Mouse (Mus musculus) C2C12 (cell line): Measurements from ENCODE around the gene Ssx2ip. TPM values are rescaled to one million over a fixed set of nuclear protein-coding genes. Genes with fewer than 3 reads are reported as not detected.
A peak's percentile ranks its signal among the peaks of the same experiment; 100 is the strongest.

Source experiments
- H3K27me3 ChIP-seq: one replicate; pipeline ENCODE4 v1.6.1; 2011; ENCODE audit not compliant: control insufficient read depth, insufficient read depth, insufficient read length
- H3K36me3 ChIP-seq: one replicate; pipeline ENCODE4 v1.6.1; 2011; ENCODE audit not compliant: control insufficient read depth, insufficient read depth
- H3K4me3 ChIP-seq: one replicate; pipeline ENCODE4 v1.5.1; 2011; ENCODE audit warnings: mild to moderate bottlenecking, control low read depth; ENCODE audit not compliant: poor library complexity, insufficient read depth, severe bottlenecking
- H3K79me2 ChIP-seq: one replicate; pipeline ENCODE4 v1.6.1; 2011; ENCODE audit not compliant: control insufficient read depth, insufficient read depth
- H3K79me3 ChIP-seq: one replicate; pipeline ENCODE4 v1.6.1; 2011; ENCODE audit warnings: low read depth, control low read depth
- H3ac ChIP-seq: one replicate; pipeline ENCODE3; 2011; ENCODE audit warnings: low read depth; ENCODE audit not compliant: control insufficient read depth, insufficient read length
- CEBPB ChIP-seq: IDR thresholded peaks from one replicate; pipeline ENCODE4 v1.6.1; 2011; ENCODE audit warnings: low read depth, mild to moderate bottlenecking, control low read depth, moderate library complexity
- CTCF ChIP-seq: IDR thresholded peaks from one replicate; pipeline ENCODE4 v1.5.1; 2011; ENCODE audit not compliant: control insufficient read depth, insufficient read depth, insufficient read length
- FOSL1 ChIP-seq: IDR thresholded peaks from one replicate; pipeline ENCODE4 v1.8.0; 2011; ENCODE audit warnings: mild to moderate bottlenecking, low read length; ENCODE audit not compliant: poor library complexity, insufficient read depth, severe bottlenecking
- MAX ChIP-seq: IDR thresholded peaks from one replicate; pipeline ENCODE4 v1.6.1; 2011; ENCODE audit warnings: mild to moderate bottlenecking, control low read depth
- MYOD1 ChIP-seq: IDR thresholded peaks from one replicate; pipeline ENCODE4 v1.6.1; 2011; ENCODE audit warnings: low read depth; ENCODE audit not compliant: control insufficient read depth, insufficient read length
- MYOG ChIP-seq: IDR thresholded peaks from one replicate; pipeline ENCODE4 v1.6.1; 2011; ENCODE audit not compliant: control insufficient read depth, insufficient read length; ENCODE audit errors: extremely low read depth
- USF1 ChIP-seq: IDR thresholded peaks from one replicate; pipeline ENCODE4 v1.6.1; 2011; ENCODE audit warnings: low read depth, mild to moderate bottlenecking, control low read depth, moderate library complexity
- polyA plus RNA-seq: library from polyadenylated mRNA; unstranded; fragments of >200 nt; fragmentation: generic; extraction: Trizol; gene quantifications from one replicate; pipeline ENCODE4 v1.2.1, GENCODE M21; 2012; ENCODE audit warnings: missing spikeins

Ssx2ip gene
- polyA plus RNA-seq, 1 experiment, result 9.5 TPM

- no peaks in the 10 kb centered on the region for H3K79me3 ChIP-seq
- TF ChIP-seq FOSL1, result no peak
- no peaks in the 10 kb centered on the region for H3K36me3 ChIP-seq
- H3K79me2 ChIP-seq, result no peaks in the 10 kb centered on the region
- H3K27me3 ChIP-seq, result no peaks in the 10 kb centered on the region
- H3K4me3 ChIP-seq, result no peak overlapping the region
- no peak overlapping the region for H3ac ChIP-seq
Observed at GRCm38 (mm10) chr3:146396934-146397333, 7.5 kb upstream of the Ssx2ip start.

DNA sequence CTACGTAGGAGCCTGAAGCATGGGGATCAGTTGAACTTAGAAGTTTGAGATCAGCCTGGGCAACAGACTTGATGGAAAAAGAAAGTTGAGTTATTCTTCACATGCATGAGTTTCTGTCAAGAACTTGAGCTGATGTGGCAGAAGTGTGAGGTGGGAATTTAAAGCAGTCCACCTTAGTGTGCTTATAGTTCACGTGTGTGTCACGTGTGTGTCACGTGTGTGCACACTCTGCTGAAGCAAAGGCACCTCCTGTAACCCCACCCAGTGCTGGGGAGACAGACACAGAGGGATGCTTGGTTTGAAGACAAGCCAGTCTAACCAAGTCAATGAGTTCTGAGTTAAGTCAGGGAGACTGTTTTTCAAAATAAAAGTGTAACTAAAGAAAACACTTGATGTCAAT is 6.6 kb upstream of the Ssx2ip start:
- H3K79me2 ChIP-seq, result no peaks in the 10 kb centered on the region

GRCm38 (mm10) chr3:146399203-146399602 is 5.2 kb upstream of the Ssx2ip start:
- Histone ChIP-seq H3K4me3 (no peak overlapping the region), H3K79me2 (no peaks in the 10 kb centered on the region), H3K36me3 (no peaks in the 10 kb centered on the region), H3ac (no peak overlapping the region), H3K27me3 (no peaks in the 10 kb centered on the region), H3K79me3 (no peaks in the 10 kb centered on the region)
- TF ChIP-seq MYOG, result no peak
- TF ChIP-seq USF1, result no peak
- TF ChIP-seq MAX, result no peak

More for the DNA sequence above, 6.6 kb upstream of the Ssx2ip start:
- no peaks in the 10 kb centered on the region for H3K79me3 ChIP-seq
- H3K4me3 ChIP-seq, result no peak overlapping the region
- no peaks in the 10 kb centered on the region for H3K27me3 ChIP-seq
- no peak overlapping the region for H3ac ChIP-seq
- no peaks in the 10 kb centered on the region for H3K36me3 ChIP-seq
- TF ChIP-seq FOSL1 (no peak), MYOD1 (no peak), MAX (no peak), CTCF (no peak), CEBPB (no peak)

DNA sequence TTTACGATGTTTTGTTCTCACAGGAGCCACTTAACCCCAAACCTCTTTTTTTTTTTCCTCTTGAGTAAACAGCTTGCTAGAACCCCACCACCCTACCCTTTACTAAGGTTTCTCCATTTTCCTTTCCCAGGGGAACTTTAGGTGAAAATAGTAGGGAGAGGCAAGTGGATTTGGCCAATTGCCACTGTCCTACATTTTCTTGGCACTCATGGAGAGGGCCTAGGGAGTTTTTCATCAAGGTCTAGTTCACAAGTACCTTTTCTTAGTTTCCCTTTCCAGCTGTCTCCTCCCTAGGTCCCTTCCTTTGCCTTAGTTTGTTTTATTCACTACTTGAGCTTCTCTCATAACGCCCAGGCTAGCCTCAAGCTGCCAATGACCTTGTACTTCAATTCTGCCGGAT is 672 bp upstream of the Ssx2ip start:
- peak overlapping the region; percentile 64 for H3K4me3 ChIP-seq
- TF ChIP-seq MYOD1 (no peak), CEBPB (no peak), FOSL1 (no peak), MAX (no peak), CTCF (no peak), MYOG (no peak), USF1 (no peak)
- H3K79me2 ChIP-seq, result peaks cover 34% of the 10 kb centered on the region
- H3K79me3 ChIP-seq, result peaks cover 6% of the 10 kb centered on the region
- H3K27me3 ChIP-seq, result no peaks in the 10 kb centered on the region
- no peaks in the 10 kb centered on the region for H3K36me3 ChIP-seq
- H3ac ChIP-seq, result no peak overlapping the region

GRCm38 (mm10) chr3:146405213-146406006 is 968 bp downstream of the Ssx2ip start:
- no peak for TF ChIP-seq FOSL1
- TF ChIP-seq MYOG, result no peak
- TF ChIP-seq MYOD1, result no peak
- TF ChIP-seq USF1, result no peak
- no peak for TF ChIP-seq CEBPB
- no peak for TF ChIP-seq MAX
- no peak for TF ChIP-seq CTCF
- peak overlapping the region; percentile 100 for H3ac ChIP-seq
- H3K79me2 ChIP-seq, result peaks cover 50% of the 10 kb centered on the region
- H3K27me3 ChIP-seq, result no peaks in the 10 kb centered on the region
- peaks cover 11% of the 10 kb centered on the region for H3K79me3 ChIP-seq
- H3K36me3 ChIP-seq, result no peaks in the 10 kb centered on the region
- peak overlapping the region; percentile 64 for H3K4me3 ChIP-seq

- Histone ChIP-seq H3K79me2 (peaks cover 55% of the 10 kb centered on the region), H3K79me3 (peaks cover 11% of the 10 kb centered on the region), H3K4me3 (no peak overlapping the region), H3K27me3 (no peaks in the 10 kb centered on the region), H3K36me3 (no peaks in the 10 kb centered on the region), H3ac (no peak overlapping the region)
- TF ChIP-seq USF1, result no peak
- no peak for TF ChIP-seq CEBPB
- TF ChIP-seq MYOD1, result no peak
- TF ChIP-seq MYOG, result no peak
Observed at GRCm38 (mm10) chr3:146406007-146406341, 1.5 kb downstream of the Ssx2ip start.
